Mouse (Mus musculus): ENCODE measurements around the gene Vps11. TPM values are rescaled to one million over a fixed set of nuclear protein-coding genes. Genes with fewer than 3 reads are reported as not detected.
"Not testable (repeated sequence)": the region's sequence is repeated elsewhere in the genome, so short reads cannot be mapped to it uniquely, and the experiment has no call there.

The Vps11 gene
- polyA plus RNA-seq, 1 experiment from 2014 or later = 37.1 TPM

- peaks cover 22% of the 10 kb centered on the region for H3K36me3 ChIP-seq (ENCODE audit: control insufficient read depth, insufficient read depth, low read length)
- no peak overlapping the region for H3K4me3 ChIP-seq (ENCODE audit: low read length)
- H3K9ac ChIP-seq (ENCODE audit: low read depth, low read length) = no peak overlapping the region
- H3K4me1 ChIP-seq (ENCODE audit: control insufficient read depth, insufficient read depth, low read length) = peaks cover 15% of the 10 kb centered on the region
- H3K27ac ChIP-seq (ENCODE audit: low read length) = no peak overlapping the region; the same call in 1 of the 2 replicates
- H3K4me2 ChIP-seq (ENCODE audit: low read depth, low read length) = no peak overlapping the region
- WGBS = 96% methylated on average over 13 of the region's 13 CpGs
- no peak for ATAC-seq
- H3K9me3 ChIP-seq (ENCODE audit: control insufficient read depth, low read length) = no peaks in the 10 kb centered on the region
- no peaks in the 10 kb centered on the region for H3K27me3 ChIP-seq (replicated peaks; ENCODE audit: control insufficient read depth, insufficient read depth, low read length)
Measured at GRCm38 (mm10) chr9:44332918-44333638, 28.4 kb downstream of the Vps11 start.

- Histone ChIP-seq H3K4me2 (ENCODE audit: low read depth, low read length) (no peak overlapping the region), H3K9ac (ENCODE audit: low read depth, low read length) (no peak overlapping the region), H3K4me1 (ENCODE audit: control insufficient read depth, insufficient read depth, low read length) (peaks cover 9% of the 10 kb centered on the region), H3K27ac (ENCODE audit: low read length) (no peak overlapping the region), H3K4me3 (ENCODE audit: low read length) (no peak overlapping the region), H3K27me3 (replicated peaks; ENCODE audit: control insufficient read depth, insufficient read depth, low read length) (no peaks in the 10 kb centered on the region), H3K36me3 (ENCODE audit: control insufficient read depth, insufficient read depth, low read length) (peaks cover 22% of the 10 kb centered on the region), H3K9me3 (ENCODE audit: control insufficient read depth, low read length) (no peaks in the 10 kb centered on the region)
- ATAC-seq = no peak
- WGBS = 87% methylated on average over 6 of the region's 6 CpGs
Measured at GRCm38 (mm10) chr9:44330736-44331135, 30.7 kb downstream of the Vps11 start.

GRCm38 (mm10) chr9:44327926-44328325 lies 33.5 kb downstream of the Vps11 start:
- no peak for ATAC-seq
- peaks cover 13% of the 10 kb centered on the region for H3K36me3 ChIP-seq (ENCODE audit: control insufficient read depth, insufficient read depth, low read length)
- H3K27me3 ChIP-seq (replicated peaks; ENCODE audit: control insufficient read depth, insufficient read depth, low read length) = no peaks in the 10 kb centered on the region
- H3K9ac ChIP-seq (ENCODE audit: low read depth, low read length) = 0 out of 2 replicates have a peak overlapping the region, but pooled peaks have one; percentile 91
- 87% methylated on average over 5 of the region's 5 CpGs for WGBS
- H3K4me2 ChIP-seq (ENCODE audit: low read depth, low read length) = peak overlapping the region; percentile 81
- H3K27ac ChIP-seq (ENCODE audit: low read length) = no peak overlapping the region
- H3K9me3 ChIP-seq (ENCODE audit: control insufficient read depth, low read length) = no peaks in the 10 kb centered on the region
- H3K4me3 ChIP-seq (ENCODE audit: low read length) = peak overlapping the region; percentile 81
- H3K4me1 ChIP-seq (ENCODE audit: control insufficient read depth, insufficient read depth, low read length) = peaks cover 10% of the 10 kb centered on the region

- Histone ChIP-seq H3K27me3 (replicated peaks; ENCODE audit: control insufficient read depth, insufficient read depth, low read length) (no peaks in the 10 kb centered on the region), H3K9me3 (ENCODE audit: control insufficient read depth, low read length) (no peaks in the 10 kb centered on the region), H3K36me3 (ENCODE audit: control insufficient read depth, insufficient read depth, low read length) (peaks cover 7% of the 10 kb centered on the region; the same call in 1 of the 2 replicates), H3K4me1 (ENCODE audit: control insufficient read depth, insufficient read depth, low read length) (peaks cover 10% of the 10 kb centered on the region), H3K4me2 (ENCODE audit: low read depth, low read length) (peak overlapping the region; percentile 81), H3K27ac (ENCODE audit: low read length) (peak overlapping the region; percentile 96), H3K9ac (ENCODE audit: low read depth, low read length) (peak overlapping the region; percentile 91), H3K4me3 (ENCODE audit: low read length) (peak overlapping the region; percentile 81)
- ATAC-seq = peak; percentile 51
- WGBS = 1% methylated on average over 22 of the region's 22 CpGs
Measured at GRCm38 (mm10) chr9:44327064-44327711, 34.3 kb downstream of the Vps11 start.

GRCm38 (mm10) chr9:44326371-44327063 lies 35.0 kb downstream of the Vps11 start:
- Histone ChIP-seq H3K9me3 (ENCODE audit: control insufficient read depth, low read length) (no peaks in the 10 kb centered on the region), H3K4me1 (ENCODE audit: control insufficient read depth, insufficient read depth, low read length) (peaks cover 10% of the 10 kb centered on the region), H3K9ac (ENCODE audit: low read depth, low read length) (peak overlapping the region; percentile 91), H3K27ac (ENCODE audit: low read length) (peak overlapping the region; percentile 96), H3K27me3 (replicated peaks; ENCODE audit: control insufficient read depth, insufficient read depth, low read length) (no peaks in the 10 kb centered on the region), H3K36me3 (ENCODE audit: control insufficient read depth, insufficient read depth, low read length) (peaks cover 2% of the 10 kb centered on the region; the same call in 1 of the 2 replicates), H3K4me2 (ENCODE audit: low read depth, low read length) (peak overlapping the region; percentile 81), H3K4me3 (ENCODE audit: low read length) (peak overlapping the region; percentile 81)
- ATAC-seq = peak; percentile 94
- WGBS = under 1% methylated on average over 38 of the region's 38 CpGs

GRCm38 (mm10) chr9:44325768-44326370 lies 35.6 kb downstream of the Vps11 start, which contains the start of gene Dpagt1:
Gene Dpagt1, plus strand, starts transcription at chr9:44326019.
- Histone ChIP-seq H3K9ac (ENCODE audit: low read depth, low read length) (peak within 1 kb of the TSS; percentile 91), H3K4me3 (ENCODE audit: low read length) (peak within 1 kb of the TSS; percentile 81), H3K4me2 (ENCODE audit: low read depth, low read length) (peak within 1 kb of the TSS; percentile 81), H3K4me1 (ENCODE audit: control insufficient read depth, insufficient read depth, low read length) (peaks cover 11% of the 10 kb centered on the region), H3K36me3 (ENCODE audit: control insufficient read depth, insufficient read depth, low read length) (no peaks in the 10 kb centered on the region), H3K27ac (ENCODE audit: low read length) (peak within 1 kb of the TSS; percentile 96), H3K9me3 (ENCODE audit: control insufficient read depth, low read length) (no peaks in the 10 kb centered on the region), H3K27me3 (replicated peaks; ENCODE audit: control insufficient read depth, insufficient read depth, low read length) (no peaks in the 10 kb centered on the region)
- ATAC-seq = peak; percentile 53
- WGBS = 2% methylated on average over 12 of the region's 12 CpGs

- peak overlapping the region; percentile 81 for H3K4me2 ChIP-seq (ENCODE audit: low read depth, low read length)
- not testable (repeated sequence) for H3K9ac ChIP-seq (ENCODE audit: low read depth, low read length); ATAC-seq; H3K27me3 ChIP-seq (replicated peaks; ENCODE audit: control insufficient read depth, insufficient read depth, low read length); H3K9me3 ChIP-seq (ENCODE audit: control insufficient read depth, low read length); H3K36me3 ChIP-seq (ENCODE audit: control insufficient read depth, insufficient read depth, low read length)
- WGBS = 62% methylated on average over 7 of the region's 8 CpGs
- H3K4me3 ChIP-seq (ENCODE audit: low read length) = peak overlapping the region; percentile 81; the same call in 1 of the 2 replicates
- H3K4me1 ChIP-seq (ENCODE audit: control insufficient read depth, insufficient read depth, low read length) = peaks cover 13% of the 10 kb centered on the region
- peak overlapping the region; percentile 96 for H3K27ac ChIP-seq (ENCODE audit: low read length)
Measured at GRCm38 (mm10) chr9:44325032-44325767, 36.3 kb downstream of the Vps11 start.

- H3K9ac ChIP-seq (ENCODE audit: low read depth, low read length) = no peak overlapping the region
- H3K9me3 ChIP-seq (ENCODE audit: control insufficient read depth, low read length) = no peaks in the 10 kb centered on the region
- no peak for ATAC-seq
- no peak overlapping the region for H3K4me2 ChIP-seq (ENCODE audit: low read depth, low read length)
- H3K27me3 ChIP-seq (replicated peaks; ENCODE audit: control insufficient read depth, insufficient read depth, low read length) = no peaks in the 10 kb centered on the region
- no peaks in the 10 kb centered on the region for H3K36me3 ChIP-seq (ENCODE audit: control insufficient read depth, insufficient read depth, low read length)
- no peak overlapping the region for H3K4me3 ChIP-seq (ENCODE audit: low read length)
- WGBS = 74% methylated on average over 6 of the region's 6 CpGs
- peaks cover 13% of the 10 kb centered on the region for H3K4me1 ChIP-seq (ENCODE audit: control insufficient read depth, insufficient read depth, low read length)
- no peak overlapping the region for H3K27ac ChIP-seq (ENCODE audit: low read length)
Measured at GRCm38 (mm10) chr9:44324147-44324546, 37.3 kb downstream of the Vps11 start.

Measured in intestine, embryonic 16.5 days (tissue).